Mouse (Mus musculus) heart, embryonic 10.5 days (tissue): ENCODE measurements at regions not wholly inside any gene's neighbourhood (a gene's known extent, or its start where the extent isn't known, plus 50 kb on each side); places are given as distances from the start of the nearest gene placed in this dataset.

Experiments
- DNase-seq: peaks from one replicate; pipeline ENCODE4 v3.0.0-alpha.2; 2017; ENCODE audit warnings: low spot score
- H3K27ac ChIP-seq: fragments of 300-500 bp; sonication (generic); 2 replicates; pipeline ENCODE4 v1.5.1; 2016; ENCODE audit warnings: mild to moderate bottlenecking
- H3K27me3 ChIP-seq: fragments of 300-500 bp; sonication (generic); 2 replicates; pipeline ENCODE4 v1.6.1; 2016; ENCODE audit warnings: mild to moderate bottlenecking; ENCODE audit not compliant: poor library complexity, insufficient read depth, severe bottlenecking
- H3K36me3 ChIP-seq: fragments of 300-500 bp; sonication (generic); 2 replicates; pipeline ENCODE4 v1.6.1; 2016; ENCODE audit warnings: mild to moderate bottlenecking, moderate library complexity
- H3K4me1 ChIP-seq: fragments of 300-500 bp; sonication (generic); 2 replicates; pipeline ENCODE4 v1.6.1; 2016; ENCODE audit warnings: mild to moderate bottlenecking
- H3K4me3 ChIP-seq: fragments of 300-500 bp; sonication (generic); 2 replicates; pipeline ENCODE4 v1.5.1; 2016; ENCODE audit warnings: mild to moderate bottlenecking, moderate library complexity
- H3K9me3 ChIP-seq: fragments of 300-500 bp; sonication (generic); 2 replicates; pipeline ENCODE4 v1.6.1; 2016; ENCODE audit warnings: mild to moderate bottlenecking, moderate library complexity
- WGBS: fragments of 180-500 bp; shearing (Covaris S2); methylation state at CpG from one replicate; pipeline ENCODE4 v1.1.7; 2016; 5-methylcytosine and 5-hydroxymethylcytosine counted together

- DNase-seq = no peak
- Histone ChIP-seq H3K4me3 (no peak overlapping the region), H3K9me3 (no peaks in the 10 kb centered on the region)
These were observed 196.9 kb downstream of the Dusp6 start for GRCm38 (mm10) chr10:99459823-99460361.

GRCm38 (mm10) chr10:99460847-99461445, 197.9 kb downstream of the Dusp6 start:
- Histone ChIP-seq H3K36me3 (no peaks in the 10 kb centered on the region), H3K27ac (peak overlapping the region; percentile 84)

More at GRCm38 (mm10) chr10:99459823-99460361, 196.9 kb downstream of the Dusp6 start:
- H3K27ac ChIP-seq = peak overlapping the region; percentile 65; the same call in 1 of the 2 replicates
- no peaks in the 10 kb centered on the region for H3K27me3 ChIP-seq
- WGBS = 39% methylated on average over 10 of the region's 10 CpGs
- H3K4me1 ChIP-seq = peaks cover 33% of the 10 kb centered on the region
- no peaks in the 10 kb centered on the region for H3K36me3 ChIP-seq

GRCm38 (mm10) chr10:99461446-99461966, 198.5 kb downstream of the Dusp6 start:
- peak overlapping the region; percentile 84 for H3K27ac ChIP-seq
- no peaks in the 10 kb centered on the region for H3K9me3 ChIP-seq
- WGBS = 2% methylated on average over 13 of the region's 13 CpGs

More at GRCm38 (mm10) chr10:99460847-99461445, 197.9 kb downstream of the Dusp6 start:
- peak overlapping the region; percentile 51 for H3K4me3 ChIP-seq
- 2% methylated on average over 17 of the region's 17 CpGs for WGBS
- H3K27me3 ChIP-seq = no peaks in the 10 kb centered on the region
- DNase-seq = peak; percentile 78
- no peaks in the 10 kb centered on the region for H3K9me3 ChIP-seq
- peaks cover 33% of the 10 kb centered on the region for H3K4me1 ChIP-seq

GRCm38 (mm10) chr10:99466695-99467094, 203.7 kb downstream of the Dusp6 start:
- 90% methylated on average over 1 of the region's 1 CpGs for WGBS
- H3K36me3 ChIP-seq = no peaks in the 10 kb centered on the region
- no peak overlapping the region; the same call in 1 of the 2 replicates for H3K27ac ChIP-seq
- no peaks in the 10 kb centered on the region for H3K9me3 ChIP-seq
- no peak overlapping the region for H3K4me3 ChIP-seq
- peaks cover 3% of the 10 kb centered on the region for H3K4me1 ChIP-seq
- DNase-seq = no peak
- no peaks in the 10 kb centered on the region for H3K27me3 ChIP-seq

More at GRCm38 (mm10) chr10:99461446-99461966, 198.5 kb downstream of the Dusp6 start:
- H3K27me3 ChIP-seq = no peaks in the 10 kb centered on the region
- H3K36me3 ChIP-seq = no peaks in the 10 kb centered on the region
- peak overlapping the region; percentile 51 for H3K4me3 ChIP-seq
- no peak for DNase-seq
- peaks cover 33% of the 10 kb centered on the region for H3K4me1 ChIP-seq

- H3K4me3 ChIP-seq = no peak overlapping the region
- H3K27me3 ChIP-seq = no peaks in the 10 kb centered on the region
- H3K4me1 ChIP-seq = no peaks in the 10 kb centered on the region
- no peak for DNase-seq
- H3K9me3 ChIP-seq = no peaks in the 10 kb centered on the region
- WGBS = 60% methylated on average over 9 of the region's 9 CpGs
- H3K27ac ChIP-seq = peak overlapping the region; percentile 52; the same call in 1 of the 2 replicates
- H3K36me3 ChIP-seq = no peaks in the 10 kb centered on the region
These were observed 204.3 kb downstream of the Dusp6 start for GRCm38 (mm10) chr10:99467319-99467842.

- Histone ChIP-seq H3K4me3 (no peak overlapping the region), H3K27ac (no peak overlapping the region), H3K36me3 (no peaks in the 10 kb centered on the region), H3K9me3 (no peaks in the 10 kb centered on the region), H3K4me1 (peaks cover 8% of the 10 kb centered on the region; the same call in 1 of the 2 replicates), H3K27me3 (no peaks in the 10 kb centered on the region)
- 55% methylated on average over 3 of the region's 3 CpGs for WGBS
- DNase-seq = no peak
These were observed 205.9 kb downstream of the Dusp6 start for GRCm38 (mm10) chr10:99468971-99469370.

GRCm38 (mm10) chr10:99471832-99472497, 208.9 kb downstream of the Dusp6 start:
- DNase-seq = peak; percentile 33
- Histone ChIP-seq H3K4me1 (peaks cover 10% of the 10 kb centered on the region; the same call in 1 of the 2 replicates), H3K9me3 (no peaks in the 10 kb centered on the region), H3K36me3 (no peaks in the 10 kb centered on the region), H3K4me3 (no peak overlapping the region), H3K27ac (peak overlapping the region; percentile 52; the same call in 1 of the 2 replicates), H3K27me3 (no peaks in the 10 kb centered on the region)
- WGBS = 69% methylated on average over 8 of the region's 8 CpGs

GRCm38 (mm10) chr10:99472806-99473205, 209.8 kb downstream of the Dusp6 start:
- H3K4me1 ChIP-seq = peaks cover 10% of the 10 kb centered on the region; the same call in 1 of the 2 replicates
- no peak overlapping the region for H3K4me3 ChIP-seq
- 59% methylated on average over 4 of the region's 4 CpGs for WGBS
- H3K9me3 ChIP-seq = no peaks in the 10 kb centered on the region
- no peaks in the 10 kb centered on the region for H3K36me3 ChIP-seq
- H3K27me3 ChIP-seq = no peaks in the 10 kb centered on the region
- peak overlapping the region; percentile 52; the same call in 1 of the 2 replicates for H3K27ac ChIP-seq
- DNase-seq = no peak

- DNase-seq = no peak
- Histone ChIP-seq H3K9me3 (no peaks in the 10 kb centered on the region), H3K36me3 (no peaks in the 10 kb centered on the region), H3K27me3 (no peaks in the 10 kb centered on the region), H3K4me1 (peaks cover 10% of the 10 kb centered on the region; the same call in 1 of the 2 replicates), H3K4me3 (no peak overlapping the region), H3K27ac (peak overlapping the region; percentile 53; the same call in 1 of the 2 replicates)
- 91% methylated on average over 9 of the region's 9 CpGs for WGBS
These were observed 210.7 kb downstream of the Dusp6 start for GRCm38 (mm10) chr10:99473758-99474157.

- Histone ChIP-seq H3K4me1 (peaks cover 10% of the 10 kb centered on the region; the same call in 1 of the 2 replicates), H3K4me3 (no peak overlapping the region), H3K27me3 (no peaks in the 10 kb centered on the region), H3K27ac (peak overlapping the region; percentile 37; the same call in 1 of the 2 replicates), H3K9me3 (no peaks in the 10 kb centered on the region), H3K36me3 (no peaks in the 10 kb centered on the region)
- 54% methylated on average over 8 of the region's 8 CpGs for WGBS
- no peak for DNase-seq
These were observed 211.5 kb downstream of the Dusp6 start for GRCm38 (mm10) chr10:99474546-99474945.

GRCm38 (mm10) chr10:99476214-99476613, 213.2 kb downstream of the Dusp6 start:
- no peak overlapping the region for H3K27ac ChIP-seq
- no peaks in the 10 kb centered on the region for H3K36me3 ChIP-seq
- no peaks in the 10 kb centered on the region for H3K27me3 ChIP-seq
- H3K4me1 ChIP-seq = peaks cover 10% of the 10 kb centered on the region; the same call in 1 of the 2 replicates
- WGBS = 78% methylated on average over 7 of the region's 7 CpGs
- H3K4me3 ChIP-seq = no peak overlapping the region
- no peaks in the 10 kb centered on the region for H3K9me3 ChIP-seq
- DNase-seq = no peak

GRCm38 (mm10) chr10:99476776-99477175, 213.7 kb downstream of the Dusp6 start:
- WGBS = 84% methylated on average over 7 of the region's 7 CpGs
- H3K36me3 ChIP-seq = no peaks in the 10 kb centered on the region
- H3K9me3 ChIP-seq = no peaks in the 10 kb centered on the region
- no peak overlapping the region for H3K4me3 ChIP-seq
- DNase-seq = no peak
- no peaks in the 10 kb centered on the region for H3K27me3 ChIP-seq
- H3K4me1 ChIP-seq = peaks cover 10% of the 10 kb centered on the region; the same call in 1 of the 2 replicates
- no peak overlapping the region for H3K27ac ChIP-seq
